16 mouse cellular contexts compared by ENCODE assay signal in genomic region chr13:30792741-30793140, GRCm38 (mm10). TPM values are rescaled to one million over a fixed set of nuclear protein-coding genes. Genes with fewer than 3 reads are reported as not detected.
"Had no signal": no experiment of that assay in that cellular context is flagged by ENCODE, and none has a peak within 500 bp of the region (broad histone marks: within the 10 kb centered on the region; RNA-seq: fewer than 3 reads in every experiment).

No protein-coding gene starts in this region.

- H3K27me3 ChIP-seq: intestine, embryonic 15.5 days; kidney, embryonic 15.5 days; liver, embryonic 13.5 days; midbrain, embryonic 15.5 days; neural tube, embryonic 15.5 days had no signal

- H3K4me3 ChIP-seq: intestine, embryonic 15.5 days; kidney, embryonic 15.5 days; left cerebral cortex, adult 2 months; liver, embryonic 13.5 days; megakaryocyte, embryonic 14.5 days; midbrain, embryonic 15.5 days; neural tube, embryonic 15.5 days had no signal

- H3K27ac ChIP-seq: intestine, embryonic 15.5 days; kidney, embryonic 15.5 days; left cerebral cortex, adult 2 months; liver, embryonic 13.5 days; macrophage; midbrain, embryonic 15.5 days; neural tube, embryonic 15.5 days had no signal

- H3K4me2 ChIP-seq: intestine, embryonic 15.5 days; kidney, embryonic 15.5 days; liver, embryonic 13.5 days; midbrain, embryonic 11.5 days; midbrain, embryonic 15.5 days; neural tube, embryonic 15.5 days had no signal

- H3K9me3 ChIP-seq: intestine, embryonic 15.5 days; kidney, embryonic 15.5 days; liver, embryonic 13.5 days; megakaryocyte, embryonic 14.5 days; midbrain, embryonic 15.5 days; neural tube, embryonic 15.5 days had no signal

- H3K4me1 ChIP-seq: intestine, embryonic 15.5 days; kidney, embryonic 15.5 days; liver, embryonic 13.5 days; megakaryocyte, embryonic 14.5 days; midbrain, embryonic 15.5 days; neural tube, embryonic 15.5 days had no signal

- H3K36me3 ChIP-seq: intestine, embryonic 15.5 days; kidney, embryonic 15.5 days; liver, embryonic 13.5 days; midbrain, embryonic 15.5 days; neural tube, embryonic 15.5 days had no signal

- H3K9ac ChIP-seq: intestine, embryonic 15.5 days; kidney, embryonic 15.5 days; liver, embryonic 13.5 days; liver, postnatal 0 days; midbrain, embryonic 15.5 days; neural tube, embryonic 15.5 days had no signal

- ATAC-seq: intestine, embryonic 15.5 days; liver, postnatal 0 days had no signal

- DNase-seq: kidney, adult 2 months; kidney, postnatal 14 days; liver; liver, embryonic 13.5 days; liver, postnatal 0 days; right cerebral cortex, postnatal 4 days had no signal

RNA-seq across cellular contexts. Expression of gene Irf4, which starts 43.7 kb away (rescaled TPM):
- polyA plus RNA-seq: limb, embryonic 11.5 days; neural tube, embryonic 11.5 days had no signal
